Mouse (Mus musculus): ENCODE results near the gene Cox7a1. TPM values are rescaled to one million over a fixed set of nuclear protein-coding genes. Genes with fewer than 3 reads are reported as not detected.

Cox7a1 gene
- total RNA-seq, 1 experiment from 2014 or later, result not detected

Other genes with a start within 250 kb of the Cox7a1 start
- gene Zfp74, start 230.1 kb upstream of the Cox7a1 start, total RNA-seq (2017), result 7.2 and 10.9 TPM in 2 replicates
- 10.7 and 18.5 TPM in 2 replicates for gene Zfp568, start 200.2 kb upstream of the Cox7a1 start, total RNA-seq (2017)
- 3.6 and 4.3 TPM in 2 replicates for gene Zfp14, start 132.8 kb upstream of the Cox7a1 start, total RNA-seq (2017)
- 9.6 and 12.9 TPM in 2 replicates for gene Zfp82, start 111.2 kb upstream of the Cox7a1 start, total RNA-seq (2017)
- gene Gm26920, start 93.7 kb upstream of the Cox7a1 start, total RNA-seq (2017), result not detected in 2 replicates
- gene Zfp566, start 93.6 kb upstream of the Cox7a1 start, total RNA-seq (2017), result 4.9 and 5.8 TPM in 2 replicates
- 42.7 and 44.6 TPM in 2 replicates for gene Zfp260, start 89.4 kb upstream of the Cox7a1 start, total RNA-seq (2017)
- gene Zfp382, start 62.2 kb upstream of the Cox7a1 start, total RNA-seq (2017), result 10.6 and 14.1 TPM in 2 replicates
- gene Zfp146, start 14.4 kb upstream of the Cox7a1 start, total RNA-seq (2017), result 44.2 and 46.8 TPM in 2 replicates
- 137 and 168 TPM in 2 replicates for gene Capns1, start 14.7 kb downstream of the Cox7a1 start, total RNA-seq (2017)
- 26.0 and 30.3 TPM in 2 replicates for gene Polr2i, start 47.8 kb downstream of the Cox7a1 start, total RNA-seq (2017)
- gene Tbcb, start 48.1 kb downstream of the Cox7a1 start, total RNA-seq (2017), result 16.5 and 21.6 TPM in 2 replicates
- not detected in 2 replicates for gene Ovol3, start 51.6 kb downstream of the Cox7a1 start, total RNA-seq (2017)
- 0.98 TPM in 1 of 2 replicates, not detected in the other for gene Thap8, start 96.0 kb downstream of the Cox7a1 start, total RNA-seq (2017)
- 1.8 and 2.6 TPM in 2 replicates for gene Wdr62, start 96.3 kb downstream of the Cox7a1 start, total RNA-seq (2017)
- 1.3 TPM in 1 of 2 replicates, not detected in the other for gene Clip3, start 107.6 kb downstream of the Cox7a1 start, total RNA-seq (2017)
- 35.1 and 37.2 TPM in 2 replicates for gene Alkbh6, start 124.6 kb downstream of the Cox7a1 start, total RNA-seq (2017)
- 0.74 and 4.0 TPM in 2 replicates for gene Syne4, start 130.7 kb downstream of the Cox7a1 start, total RNA-seq (2017)
- gene E130208F15Rik, start 137.6 kb downstream of the Cox7a1 start, total RNA-seq (2017), result 4.7 and 6.6 TPM in 2 replicates
- gene Sdhaf1, start 139.8 kb downstream of the Cox7a1 start, total RNA-seq (2017), result 8.8 and 10.8 TPM in 2 replicates
- gene Lrfn3, start 178.6 kb downstream of the Cox7a1 start, total RNA-seq (2017), result not detected in 2 replicates
- 1,375 and 1,494 TPM in 2 replicates for gene Tyrobp, start 229.6 kb downstream of the Cox7a1 start, total RNA-seq (2017)
- 44.4 and 46.6 TPM in 2 replicates for gene Hcst, start 235.7 kb downstream of the Cox7a1 start, total RNA-seq (2017)
- 34.3 and 46.9 TPM in 2 replicates for gene Nfkbid, start 237.6 kb downstream of the Cox7a1 start, total RNA-seq (2017)